Mouse (Mus musculus): ENCODE data around the gene Vps35l. TPM values are rescaled to one million over a fixed set of nuclear protein-coding genes. Genes with fewer than 3 reads are reported as not detected.
A peak's percentile ranks its signal among the peaks of the same experiment; 100 is the strongest.

Vps35l gene
- polyA plus RNA-seq, 1 experiment from 2014 or later = 56.5 TPM

DNA sequence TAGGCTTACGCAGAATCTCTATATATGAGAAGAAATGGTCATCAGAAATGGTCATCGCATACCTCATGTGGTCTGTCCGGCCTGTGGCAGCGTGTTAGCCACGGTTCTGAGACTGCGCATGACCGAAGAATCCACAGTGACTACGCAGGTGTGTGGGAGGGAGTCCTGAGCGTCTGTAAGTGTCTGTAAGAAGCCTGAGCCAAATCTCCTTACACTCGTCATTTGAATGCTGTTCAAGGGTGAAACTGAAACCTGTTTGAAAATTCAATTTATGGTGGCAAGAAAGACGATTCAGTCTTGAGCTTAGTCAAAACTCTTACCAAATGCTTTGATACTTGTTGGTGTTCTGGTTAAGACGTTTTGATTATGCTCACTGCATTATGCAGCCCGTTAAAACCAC lies 6.8 kb upstream of the Vps35l start:
- DNase-seq (ENCODE audit: low spot score) = no peak

GRCm38 (mm10) chr7:118738730-118739129 lies 1.3 kb upstream of the Vps35l start:
- peak; percentile 16 for DNase-seq (ENCODE audit: low spot score)

DNA sequence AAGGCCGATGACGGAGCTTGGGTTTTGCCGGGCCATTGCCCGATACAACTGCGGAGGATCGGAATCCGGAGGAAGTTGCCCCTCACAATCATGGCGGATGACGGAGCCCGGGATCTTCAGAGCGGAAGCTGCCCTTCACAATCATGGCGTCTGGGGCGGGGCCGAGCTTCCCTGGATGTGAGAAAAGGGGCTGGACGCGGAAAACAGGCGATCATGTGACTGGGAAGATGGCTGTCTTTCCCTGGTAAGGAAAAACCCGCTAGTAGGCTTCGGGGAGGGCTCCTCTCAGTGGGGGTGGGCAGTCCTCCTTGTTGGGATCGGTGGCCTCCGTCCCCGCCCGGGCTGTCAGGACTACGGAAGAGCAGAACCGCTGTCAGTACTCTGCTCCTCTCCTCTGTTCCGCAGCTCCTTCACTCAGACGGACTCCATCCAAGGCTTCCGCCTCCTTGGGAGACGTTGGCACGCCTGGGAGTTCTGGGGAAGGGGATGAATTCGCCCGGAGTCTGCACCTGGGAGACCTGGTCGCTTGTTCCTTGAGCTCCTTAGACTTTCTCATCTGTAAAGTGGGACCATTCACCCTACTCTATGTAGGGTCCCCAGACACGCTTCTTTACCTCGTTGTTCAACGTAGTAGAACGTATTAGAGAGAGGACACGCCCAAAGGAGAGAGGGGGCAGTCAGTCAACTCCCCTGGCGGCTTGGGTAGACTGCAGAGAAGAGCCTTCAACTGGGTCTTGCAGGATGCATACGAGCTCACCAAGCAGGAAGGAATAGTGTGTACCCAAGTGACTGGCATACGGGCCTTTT lies 709 bp downstream of the Vps35l start:
- DNase-seq (ENCODE audit: low spot score) = peak; percentile 96

DNA sequence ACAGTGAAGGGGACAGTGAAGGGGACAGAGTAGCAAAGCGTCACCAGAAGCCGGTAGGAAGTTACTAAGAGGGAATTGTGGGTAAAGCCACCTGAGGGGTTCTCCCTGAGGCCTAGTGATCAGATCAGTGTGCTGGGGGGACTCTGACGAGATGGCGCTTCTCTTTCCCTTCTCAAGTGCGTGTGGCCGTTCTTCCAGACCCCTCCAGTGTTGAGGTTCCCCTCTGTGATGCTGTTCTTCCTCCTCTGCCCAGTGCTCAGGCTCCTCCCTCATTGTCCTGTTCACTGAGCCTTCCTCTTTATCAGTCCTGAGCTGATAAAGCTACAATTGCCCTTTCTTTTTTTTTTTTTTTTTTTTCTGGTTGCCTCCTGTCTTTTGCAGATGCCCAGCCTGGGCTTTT lies 2.3 kb downstream of the Vps35l start:
- no peak for DNase-seq (ENCODE audit: low spot score)

GRCm38 (mm10) chr7:118744766-118745165 lies 4.7 kb downstream of the Vps35l start:
- no peak for DNase-seq (ENCODE audit: low spot score)

DNA sequence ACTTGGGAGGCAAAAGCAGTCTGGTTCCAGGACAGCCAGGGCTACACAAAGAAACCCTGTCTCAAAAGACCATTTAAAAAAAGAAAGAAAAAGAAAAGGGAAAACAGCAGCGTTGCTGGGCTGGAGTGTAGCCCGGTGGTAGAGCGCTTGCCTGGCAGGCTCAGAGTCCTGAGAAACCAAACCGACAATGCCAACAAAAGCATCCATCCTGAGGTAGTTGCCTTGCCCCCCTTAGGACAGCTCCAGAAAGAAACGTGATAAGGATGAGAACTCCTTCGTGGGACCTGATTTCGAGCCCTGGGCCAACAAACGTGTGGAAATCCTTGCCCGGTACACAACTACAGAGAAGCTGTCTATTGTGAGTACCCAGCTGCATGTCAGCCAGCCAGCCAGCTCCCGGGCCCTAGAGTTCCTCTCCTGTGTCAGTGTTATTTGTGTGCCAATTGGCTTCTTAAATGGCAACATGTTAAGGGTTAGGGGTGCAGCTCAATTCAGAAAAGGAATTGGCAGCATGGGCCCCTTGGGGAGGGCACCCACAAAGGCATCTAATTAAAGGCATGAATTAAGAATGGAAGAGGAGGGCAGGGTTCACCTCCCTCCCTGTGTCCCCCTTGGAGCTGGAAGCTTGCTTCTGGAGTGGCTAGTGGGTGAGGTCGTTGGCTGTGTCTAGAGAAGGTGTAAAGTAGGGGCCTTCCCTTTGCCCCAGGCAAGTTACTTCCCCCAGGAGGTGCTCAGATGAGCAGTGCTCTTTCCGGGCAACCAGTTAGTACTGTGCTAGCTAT lies 8.1 kb downstream of the Vps35l start:
- DNase-seq (ENCODE audit: low spot score) = no peak

DNA sequence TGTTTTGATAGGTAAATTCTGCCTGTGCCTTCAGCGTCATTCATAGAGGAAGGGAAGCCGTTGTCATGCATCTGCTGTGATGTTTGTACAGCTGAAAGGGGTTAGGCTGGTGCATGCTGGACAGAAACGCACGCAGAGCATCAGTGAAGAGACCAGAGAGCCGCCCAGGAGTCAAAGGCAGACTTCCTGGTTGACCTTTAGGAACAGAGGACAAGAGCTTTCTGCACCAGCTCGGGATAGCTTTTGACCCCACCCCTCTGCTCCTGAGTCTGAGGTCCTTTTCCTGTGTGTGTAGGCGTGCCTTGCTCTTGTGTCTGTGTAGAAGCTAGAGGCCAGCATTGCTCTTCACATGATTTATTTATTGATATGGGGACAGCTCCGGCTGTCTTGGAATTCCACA lies 9.7 kb downstream of the Vps35l start:
- no peak for DNase-seq (ENCODE audit: low spot score)

DNA sequence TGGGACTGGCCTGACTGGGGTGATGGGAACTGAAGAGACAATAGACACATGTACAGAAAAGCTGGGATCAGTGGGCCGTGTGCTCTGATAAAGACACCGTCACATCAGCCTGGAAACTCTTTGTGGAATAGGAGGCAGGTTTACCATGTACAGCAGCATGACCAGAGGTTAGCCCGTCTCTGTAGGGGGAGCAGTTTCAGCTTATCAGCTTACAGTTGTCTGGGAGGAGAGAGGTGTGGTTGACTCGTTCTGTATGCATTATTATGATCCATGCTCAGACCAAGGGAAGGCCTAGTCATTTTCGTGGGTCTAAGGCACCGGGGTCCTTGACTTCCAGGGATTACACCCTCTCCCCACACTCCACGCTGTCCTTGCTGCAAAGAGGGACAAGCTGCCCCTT lies 11.6 kb downstream of the Vps35l start:
- DNase-seq (ENCODE audit: low spot score) = no peak

- DNase-seq (ENCODE audit: low spot score) = no peak
Observed at GRCm38 (mm10) chr7:118755756-118756155, 15.7 kb downstream of the Vps35l start.

DNA sequence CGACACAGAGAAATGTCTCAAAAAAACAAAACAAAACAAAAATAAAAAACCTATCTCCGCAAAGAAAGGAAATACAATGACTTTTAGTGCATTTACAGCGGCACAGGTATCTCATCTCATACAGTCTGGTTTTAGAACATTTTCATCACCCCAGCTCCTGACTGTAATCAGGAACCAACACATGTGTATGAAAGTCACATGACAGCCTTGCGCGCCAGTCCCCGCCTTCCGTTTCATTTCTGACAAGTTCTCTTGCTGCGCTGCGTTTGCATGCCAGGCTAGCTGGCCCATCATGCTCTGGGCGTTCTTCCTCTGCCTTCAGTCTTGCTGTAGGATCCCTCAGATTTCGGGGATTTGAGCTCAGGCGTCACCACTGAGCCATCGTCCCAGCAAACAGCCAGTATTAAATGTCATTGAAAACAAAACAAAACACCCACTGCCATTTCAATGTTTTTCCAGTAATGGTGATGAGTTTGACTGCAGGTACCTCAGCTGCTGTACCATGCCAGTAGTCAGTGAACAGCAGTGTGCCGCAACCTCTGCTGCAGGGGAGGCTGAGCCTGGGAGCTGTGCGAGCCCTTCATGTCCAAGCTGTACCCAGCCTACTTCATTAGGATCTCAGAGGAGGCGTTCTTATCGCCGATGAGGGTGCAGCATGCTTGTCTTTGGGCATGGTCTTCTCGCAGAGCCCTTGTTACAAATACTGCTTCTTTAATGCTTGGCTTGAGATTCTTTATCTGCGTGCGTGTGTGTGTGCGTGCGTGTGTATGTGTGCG lies 16.7 kb downstream of the Vps35l start:
- no peak for DNase-seq (ENCODE audit: low spot score)

DNA sequence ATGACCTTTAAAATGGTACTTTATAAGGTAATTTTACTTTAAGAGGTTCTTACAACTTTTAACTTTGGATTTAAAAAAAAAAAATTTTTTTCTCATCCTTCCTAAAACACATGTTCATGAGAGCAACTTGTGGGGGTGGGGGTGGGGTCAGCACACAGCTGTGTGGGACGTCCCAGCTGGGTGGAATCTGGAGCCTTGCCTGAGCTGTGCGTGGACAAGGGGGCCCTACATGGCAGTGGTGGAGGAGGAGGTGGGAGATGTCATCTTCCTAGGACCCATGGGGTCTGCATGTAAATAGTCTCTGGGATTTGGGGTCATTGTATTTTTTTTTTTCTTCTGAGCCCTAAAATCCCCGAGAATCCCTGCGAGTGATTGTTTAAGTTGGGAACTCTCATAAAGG lies 18.3 kb downstream of the Vps35l start:
- DNase-seq (ENCODE audit: low spot score) = no peak

GRCm38 (mm10) chr7:118759372-118759771 lies 19.3 kb downstream of the Vps35l start:
- DNase-seq (ENCODE audit: low spot score) = no peak

- DNase-seq (ENCODE audit: low spot score) = no peak
Observed at GRCm38 (mm10) chr7:118763939-118764338, 23.9 kb downstream of the Vps35l start.

- no peak for DNase-seq (ENCODE audit: low spot score)
Observed at GRCm38 (mm10) chr7:118764725-118765124, 24.7 kb downstream of the Vps35l start.

GRCm38 (mm10) chr7:118765604-118766003 lies 25.6 kb downstream of the Vps35l start:
- no peak for DNase-seq (ENCODE audit: low spot score)

DNA sequence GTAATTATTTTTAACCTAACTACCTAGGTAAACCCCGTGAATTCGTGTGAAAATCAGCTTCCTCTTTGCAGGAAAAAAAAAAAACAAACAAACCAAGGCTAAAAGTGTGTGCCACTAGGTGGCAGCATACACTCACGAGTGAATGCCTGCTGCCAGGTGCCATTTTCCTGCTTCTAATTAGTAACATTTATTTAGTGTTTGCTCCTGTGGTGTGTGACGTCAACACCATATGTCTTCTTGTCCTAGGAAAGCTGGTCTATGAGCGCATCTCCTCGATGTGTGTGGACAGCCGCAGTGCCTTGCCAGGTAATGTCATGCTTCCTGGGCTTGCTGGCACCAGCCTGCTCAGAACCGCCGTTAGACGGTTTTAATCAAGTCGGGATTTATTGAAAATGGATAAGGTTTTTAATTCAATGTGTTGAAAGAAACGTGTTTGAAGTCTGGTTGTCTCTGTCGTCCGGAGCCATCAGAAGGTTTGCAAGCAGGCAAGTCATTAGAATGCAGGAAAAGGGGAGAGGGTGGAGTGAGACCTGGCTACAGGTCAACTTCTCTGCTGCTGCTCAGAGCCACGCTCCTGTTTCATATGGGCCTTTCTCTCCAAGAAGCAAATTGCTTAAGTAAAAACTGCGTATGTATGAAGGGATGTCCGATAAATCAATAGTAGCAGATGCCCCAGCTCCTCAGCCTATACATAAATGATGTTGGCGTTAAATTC lies 26.2 kb downstream of the Vps35l start:
- DNase-seq (ENCODE audit: low spot score) = peak; percentile 76

DNA sequence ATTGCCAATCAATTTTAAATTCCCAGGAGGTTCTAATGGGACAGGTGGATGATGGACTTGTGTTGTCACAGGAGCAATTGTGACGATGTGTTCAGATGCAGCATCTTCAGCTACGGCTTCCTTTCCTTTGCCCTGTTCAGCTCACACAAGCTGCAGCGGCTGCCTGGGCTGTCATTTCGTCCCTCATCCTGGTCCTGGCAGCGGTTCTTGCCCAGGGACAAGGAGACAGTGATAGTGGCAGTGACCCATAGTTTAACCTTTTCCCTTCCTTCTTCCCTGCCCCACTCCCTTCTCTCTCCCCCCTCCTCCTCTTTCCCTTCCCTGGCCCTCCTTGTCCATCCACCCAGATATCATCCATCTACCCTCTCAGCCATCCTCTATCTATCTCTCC lies 26.8 kb downstream of the Vps35l start:
- no peak for DNase-seq (ENCODE audit: low spot score)

GRCm38 (mm10) chr7:118769208-118769607 lies 29.2 kb downstream of the Vps35l start:
- no peak for DNase-seq (ENCODE audit: low spot score)

- no peak for DNase-seq (ENCODE audit: low spot score)
Observed at GRCm38 (mm10) chr7:118769655-118770054, 29.6 kb downstream of the Vps35l start.

DNA sequence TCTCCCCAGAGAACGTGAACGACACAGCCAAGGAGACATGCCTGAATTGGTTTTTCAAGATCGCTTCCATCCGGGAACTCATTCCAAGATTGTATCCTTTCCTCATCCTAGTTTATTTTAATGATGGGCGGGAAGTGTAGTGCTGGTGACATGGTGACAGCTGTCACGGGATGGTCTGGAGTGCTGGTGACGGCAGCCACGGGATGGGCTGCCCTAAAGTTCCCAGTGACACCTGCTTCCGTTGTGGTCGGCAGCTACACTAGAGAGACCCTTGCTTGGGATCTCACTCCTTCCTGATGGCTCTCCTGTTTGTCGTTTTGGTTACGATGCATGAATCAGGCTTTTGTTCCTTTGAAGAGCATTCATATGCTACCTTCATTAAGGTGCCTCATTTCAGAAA lies 33.0 kb downstream of the Vps35l start:
- DNase-seq (ENCODE audit: low spot score) = no peak

GRCm38 (mm10) chr7:118775991-118776390 lies 36.0 kb downstream of the Vps35l start:
- no peak for DNase-seq (ENCODE audit: low spot score)
